Mouse (Mus musculus) ES-CJ7 (cell line): ENCODE results near the gene Gprc5c.

Experiments
- DNase-seq: peaks from one replicate; pipeline ENCODE4 v3.0.0; 2011; ENCODE audit warnings: low read depth, low spot score

The Gprc5c gene

DNA sequence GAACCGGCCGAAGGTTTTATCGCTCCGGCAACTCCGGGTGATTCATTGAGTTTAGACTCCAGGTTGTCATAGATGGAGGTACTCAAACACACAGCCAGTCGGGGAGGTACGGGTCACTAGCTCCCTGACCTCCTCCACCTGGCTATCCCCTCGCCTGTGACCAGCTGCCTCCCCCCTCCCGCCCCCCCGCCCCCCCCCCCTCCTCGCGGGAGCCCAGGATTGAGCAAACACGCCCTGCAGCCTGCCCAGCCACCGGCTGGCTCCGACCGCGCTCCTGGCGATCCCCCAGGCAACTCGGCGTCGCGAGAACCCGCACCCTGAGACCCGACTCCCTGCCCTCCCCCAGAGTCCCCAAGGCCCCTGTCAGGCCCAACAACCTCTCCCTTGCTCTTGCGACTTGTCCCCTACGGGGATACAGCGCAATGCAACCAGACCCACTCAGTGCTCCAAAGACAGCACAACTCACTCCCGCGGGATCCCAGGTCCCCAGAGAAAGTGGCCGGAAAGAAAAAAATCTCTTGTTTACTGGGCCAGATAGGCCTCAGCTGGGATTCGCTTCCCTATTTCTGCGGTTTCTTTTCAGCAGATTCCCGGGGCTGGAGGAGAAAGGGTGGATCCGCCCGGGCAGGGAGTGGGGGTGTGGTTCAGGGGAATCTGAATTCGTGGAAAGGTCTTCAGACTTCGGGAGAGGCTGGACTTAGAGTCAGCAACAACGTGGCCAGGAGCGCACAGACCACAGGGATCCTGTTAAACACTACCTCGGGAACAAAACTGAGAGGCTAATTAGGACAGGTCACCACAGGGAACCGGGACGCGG, at the start of gene Gprc5c:
Gprc5c (plus strand) TSS at position 701 of the 817 bp plus-strand sequence.
- peak; percentile 39 for DNase-seq

DNA sequence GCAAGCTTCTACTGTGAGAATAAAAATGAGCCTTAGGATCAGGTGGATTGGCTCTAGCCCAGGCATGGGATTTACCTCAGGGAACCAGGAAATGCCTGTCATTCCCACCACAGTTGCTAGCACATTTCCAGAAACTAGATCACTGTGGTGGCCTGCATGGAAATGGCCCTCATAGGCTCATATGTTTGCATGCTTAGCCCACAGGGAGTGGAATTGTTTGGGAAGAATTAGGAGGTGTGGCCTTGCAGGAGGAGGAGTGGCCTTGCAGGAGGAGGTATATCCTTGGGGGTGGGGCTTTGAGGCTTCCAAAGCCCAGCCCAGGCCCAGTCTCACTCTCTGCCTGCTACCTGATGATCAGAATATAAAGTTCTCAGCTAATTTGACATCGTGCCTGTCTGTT, 49.0 kb upstream of the Gprc5c start:
- DNase-seq: no peak

DNA sequence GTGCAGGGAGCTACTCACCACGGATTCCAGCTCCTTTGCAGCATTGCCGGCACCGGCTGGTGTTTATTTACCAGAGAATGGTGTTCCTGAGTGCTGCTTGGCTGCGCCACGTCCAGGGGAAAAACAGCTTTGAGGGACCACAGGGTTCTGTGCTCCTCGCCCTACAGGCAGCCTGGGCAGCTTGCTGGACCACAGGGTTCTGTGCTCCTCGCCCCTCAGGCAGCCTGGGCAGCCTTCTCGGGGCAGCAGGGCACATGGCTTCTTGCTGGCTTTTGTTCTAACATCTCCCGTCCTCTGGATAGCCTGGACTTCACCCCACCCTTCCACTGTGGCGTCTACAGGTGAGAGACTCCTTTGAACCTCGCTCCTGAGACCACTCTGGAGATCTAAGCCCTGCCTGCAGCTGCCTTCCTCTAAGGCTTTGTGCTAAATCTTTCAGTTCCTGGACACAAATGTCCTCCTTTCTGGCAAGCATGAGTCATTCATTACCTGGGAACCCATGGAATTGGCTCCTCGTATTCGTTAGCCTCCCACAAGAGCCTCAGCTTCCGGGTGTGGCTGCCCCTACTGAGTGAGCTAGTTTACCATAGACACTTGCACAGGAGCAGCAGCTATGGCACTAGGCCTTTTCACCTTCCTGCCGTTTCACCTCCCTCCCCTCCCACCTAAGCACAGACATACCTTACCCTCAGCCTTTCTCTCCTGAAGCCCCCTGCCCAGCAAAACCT, 48.2 kb upstream of the Gprc5c start:
- no peak for DNase-seq

DNA sequence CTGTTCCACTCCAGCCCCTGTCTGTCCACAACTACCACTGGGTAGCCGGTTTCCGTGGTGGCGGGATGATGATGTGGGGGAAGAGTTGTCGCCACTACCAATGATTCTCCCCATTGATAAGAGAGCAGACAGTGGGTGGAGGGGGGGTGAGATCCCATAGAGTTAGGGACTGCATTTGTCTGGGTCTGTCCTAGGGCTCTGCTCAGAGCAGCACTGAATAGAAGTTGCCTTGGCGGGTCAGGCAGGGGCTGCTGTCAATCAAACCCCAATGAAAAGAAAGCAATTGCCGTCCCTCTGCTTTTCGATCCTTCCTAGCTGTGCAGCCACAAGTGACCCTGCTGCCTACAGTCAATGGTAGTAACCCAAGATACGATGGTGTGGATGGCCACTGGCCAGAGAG, 47.0 kb upstream of the Gprc5c start:
- DNase-seq: no peak

DNA sequence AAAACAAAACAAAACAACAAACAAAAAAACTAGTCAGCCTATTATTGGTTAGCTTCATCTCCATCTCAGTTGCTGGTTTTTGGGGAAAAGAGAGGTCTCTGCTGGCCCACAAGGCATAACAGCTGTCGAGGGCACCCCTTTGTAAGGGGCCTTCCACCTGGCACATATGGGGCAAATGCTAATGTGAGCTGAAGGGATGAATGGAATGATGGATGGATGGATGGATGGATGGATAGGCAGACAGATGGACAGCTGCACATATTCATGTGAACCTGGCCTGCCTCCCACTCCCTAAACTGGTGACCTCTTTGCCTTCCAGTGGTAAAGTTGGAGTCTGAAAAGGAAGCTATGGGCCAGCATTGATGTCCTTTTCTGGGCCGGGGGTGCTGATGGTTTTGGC, 43.9 kb upstream of the Gprc5c start:
- no peak for DNase-seq

DNA sequence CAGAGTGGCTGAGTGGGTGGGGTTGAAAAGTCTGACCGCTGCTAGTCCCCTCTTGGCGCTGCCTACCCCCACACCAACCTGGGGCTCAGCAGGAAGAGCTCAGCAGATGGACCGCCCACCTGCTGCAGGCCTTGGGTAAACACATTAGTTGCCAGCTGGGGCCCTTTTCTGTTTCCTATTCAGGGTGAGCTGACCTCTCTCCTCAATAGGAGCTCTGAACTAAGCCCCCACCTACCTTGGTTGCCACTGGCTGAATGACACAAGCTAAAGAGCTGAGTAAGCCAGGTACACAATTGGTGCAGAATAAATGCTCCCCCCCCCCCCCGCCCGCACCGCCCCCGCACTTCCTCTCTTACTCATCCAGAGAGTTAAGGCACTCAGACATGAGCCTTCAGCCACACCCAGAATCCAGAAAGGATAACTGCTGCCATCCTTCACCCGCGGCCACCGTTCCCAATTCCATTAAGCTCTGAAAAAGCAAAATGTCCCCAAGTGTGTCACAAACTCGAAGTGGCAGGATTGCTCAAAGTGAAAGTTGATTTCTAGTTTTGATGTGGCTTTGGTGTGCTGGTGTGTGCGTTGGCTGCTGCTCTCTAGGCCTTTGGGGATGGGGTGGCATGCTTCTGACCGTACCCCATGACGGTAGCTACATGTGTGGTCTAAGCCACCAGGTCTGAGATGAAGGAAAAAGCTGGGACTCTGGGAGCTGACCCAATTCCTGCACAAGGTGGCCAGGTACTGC, 43.1 kb upstream of the Gprc5c start:
- DNase-seq: no peak

DNA sequence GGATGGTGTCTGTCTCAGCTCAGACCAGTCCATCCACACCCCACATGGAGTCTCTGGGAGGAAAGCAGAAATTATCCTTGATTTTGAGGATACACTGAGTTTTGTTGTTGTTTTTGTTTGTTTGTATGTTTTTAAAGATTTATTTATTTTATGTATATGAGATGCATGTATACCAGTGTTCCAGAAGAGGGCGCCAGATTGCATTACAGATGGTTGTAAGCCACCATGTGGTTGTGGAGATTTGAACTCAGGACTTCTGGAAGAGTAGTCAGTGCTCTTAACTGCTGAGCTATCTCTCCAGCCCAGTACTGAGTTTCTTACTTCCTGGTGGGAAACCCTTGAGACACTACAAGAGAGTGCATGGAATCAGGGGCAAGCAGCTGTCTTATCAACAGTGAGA, 41.6 kb upstream of the Gprc5c start:
- DNase-seq: no peak

DNA sequence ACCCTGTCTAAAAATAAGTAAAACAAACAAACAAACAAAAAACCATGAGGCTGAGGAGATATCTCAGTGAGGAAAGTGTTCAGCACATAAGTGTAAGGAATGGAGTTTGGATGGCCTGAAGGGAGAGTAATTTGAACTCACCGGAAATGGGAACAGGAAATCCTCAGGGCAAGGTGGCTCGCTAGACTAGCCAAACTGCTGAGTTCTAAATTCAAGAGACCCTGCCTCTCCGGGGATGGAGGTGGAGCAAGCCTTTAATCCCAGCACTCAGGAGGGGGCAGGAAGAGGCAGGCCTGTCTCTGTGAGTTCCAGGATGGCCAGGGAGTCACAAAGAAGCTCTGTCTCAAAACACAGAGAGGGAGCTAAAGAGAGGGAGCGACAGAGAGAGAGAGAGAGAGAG, 40.6 kb upstream of the Gprc5c start:
- no peak for DNase-seq

DNA sequence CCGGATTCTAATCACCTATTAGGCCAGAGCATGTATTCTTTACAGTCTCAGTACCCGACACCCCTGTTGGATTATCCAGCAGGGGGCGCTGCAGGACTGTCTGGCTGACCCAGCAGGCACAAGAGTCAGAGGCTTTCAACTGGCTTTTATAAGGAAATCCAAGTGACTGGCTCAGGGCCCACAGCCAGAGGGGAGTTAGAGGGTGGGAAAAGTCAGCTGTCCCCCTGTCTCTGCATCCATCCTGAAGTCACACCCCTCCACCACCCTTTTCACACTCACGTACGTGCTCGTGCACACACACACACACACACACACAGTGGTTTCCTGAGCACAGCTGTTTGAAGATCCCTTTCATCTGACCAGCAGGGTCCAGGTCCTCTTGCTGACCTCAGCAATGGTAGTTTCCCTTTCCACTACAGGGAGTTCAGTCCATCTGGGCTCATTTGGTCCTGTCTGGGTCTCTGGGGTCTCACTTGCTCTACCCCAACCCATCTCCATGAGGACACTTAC, 38.2 kb upstream of the Gprc5c start:
- peak; percentile 82 for DNase-seq

DNA sequence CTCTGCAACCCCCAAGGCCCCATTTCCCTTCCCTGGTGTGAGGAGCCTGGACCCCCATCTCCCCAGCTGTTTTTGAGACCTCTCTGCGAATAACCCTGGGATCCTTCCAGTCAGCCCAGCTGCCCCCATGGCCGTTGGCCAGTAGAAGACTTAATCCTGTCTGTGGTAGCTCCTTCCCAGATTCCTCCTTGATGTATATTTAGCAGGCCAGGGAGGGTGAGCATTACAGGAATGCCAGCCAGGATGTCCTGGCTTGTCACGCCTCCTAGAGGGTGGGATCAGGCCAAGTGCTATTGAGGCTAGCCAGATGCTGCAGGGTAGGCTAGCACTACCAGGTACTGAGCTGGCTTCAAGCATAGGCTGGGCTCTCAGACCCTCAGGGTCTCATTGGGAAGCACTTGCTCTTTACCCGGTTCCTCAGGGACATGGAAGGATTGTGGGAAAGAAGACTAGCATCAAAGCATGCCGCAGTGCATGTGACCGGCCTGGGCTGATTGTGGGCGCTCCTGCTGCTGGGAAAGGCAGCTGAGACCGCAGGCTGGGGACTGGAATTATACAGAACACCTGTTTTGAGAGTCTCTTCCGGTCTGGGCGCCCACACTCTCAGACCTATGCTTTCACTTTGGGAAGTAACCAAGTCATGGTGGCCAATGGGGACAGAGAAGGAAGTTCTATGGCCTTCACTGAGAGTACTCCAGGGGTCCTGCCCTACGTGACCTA, 35.9 kb upstream of the Gprc5c start:
- no peak for DNase-seq

DNA sequence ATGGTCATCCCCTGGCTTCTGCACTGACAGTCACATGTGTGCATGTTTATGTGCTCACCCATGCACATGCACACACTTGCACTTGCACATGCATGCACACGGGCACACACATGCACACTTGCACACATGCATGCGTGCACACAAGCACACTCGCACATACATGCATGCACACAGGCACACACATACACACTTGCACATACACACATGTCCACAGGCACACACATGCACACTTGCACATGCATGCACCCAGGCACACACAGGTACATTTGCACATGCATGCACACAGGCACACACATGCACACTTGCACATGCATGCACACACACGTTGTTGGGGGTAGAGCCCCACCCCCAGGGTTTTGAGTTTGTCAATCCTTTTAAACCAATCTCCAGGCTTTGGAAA, 34.0 kb upstream of the Gprc5c start:
- DNase-seq: no peak

DNA sequence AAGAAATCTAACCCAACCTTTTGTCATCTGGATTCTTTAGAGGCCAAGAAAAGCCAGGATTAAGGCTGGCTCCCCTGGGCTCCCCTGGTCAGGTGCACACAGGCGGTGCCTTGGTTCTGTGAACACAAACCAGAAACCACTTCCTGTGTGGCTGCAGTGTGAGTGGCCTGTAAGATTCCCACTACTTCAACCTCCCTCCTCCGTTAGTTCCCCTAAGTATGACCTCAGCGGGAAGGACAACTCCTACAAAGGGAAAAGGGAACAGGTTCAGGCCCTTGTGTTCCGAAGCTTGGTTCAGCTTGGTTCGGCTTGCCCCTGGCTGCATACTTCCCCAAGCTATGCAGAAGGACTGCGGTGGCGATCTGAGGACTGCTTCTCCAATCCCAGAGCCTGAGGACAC, 32.8 kb upstream of the Gprc5c start:
- no peak for DNase-seq

DNA sequence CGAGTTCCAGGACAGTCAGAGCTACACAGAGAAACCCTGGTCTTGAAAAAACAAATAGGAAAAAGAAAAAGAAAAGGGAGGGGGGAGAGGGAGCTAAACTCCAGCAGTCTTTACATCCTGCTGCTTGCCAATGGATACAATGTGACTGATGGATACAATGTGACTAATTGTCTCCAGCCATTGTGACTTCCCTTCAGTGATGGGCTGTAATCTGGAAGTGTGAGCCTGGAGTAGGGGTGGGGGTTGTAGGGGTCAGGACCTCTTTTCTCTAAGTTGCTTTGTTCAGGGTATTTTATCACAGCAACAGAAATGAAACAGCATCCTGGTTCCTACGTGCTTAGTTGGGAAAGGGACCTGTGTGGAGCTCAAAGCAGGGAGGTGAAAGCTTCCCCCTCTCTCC, 31.8 kb upstream of the Gprc5c start:
- no peak for DNase-seq

DNA sequence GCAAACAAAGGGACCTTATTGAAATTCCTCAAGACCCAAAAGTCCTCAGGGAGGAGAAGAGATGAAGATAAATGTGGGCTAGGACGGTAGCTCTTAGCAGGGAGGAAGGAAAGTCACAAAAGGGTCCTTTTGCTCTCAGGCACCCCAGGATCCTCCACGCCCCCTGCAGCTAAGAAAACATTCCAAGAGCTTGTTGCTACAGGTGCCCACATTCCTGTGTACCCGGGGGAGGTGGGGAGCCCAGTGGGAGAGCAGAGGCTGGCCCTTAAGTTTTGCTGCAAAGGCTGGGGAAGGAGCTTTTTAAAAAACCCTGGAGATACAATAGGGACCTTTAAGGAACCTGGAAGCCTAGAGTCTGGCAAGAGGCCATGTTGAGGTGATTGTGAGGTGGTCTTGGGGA, 30.5 kb upstream of the Gprc5c start:
- no peak for DNase-seq

DNA sequence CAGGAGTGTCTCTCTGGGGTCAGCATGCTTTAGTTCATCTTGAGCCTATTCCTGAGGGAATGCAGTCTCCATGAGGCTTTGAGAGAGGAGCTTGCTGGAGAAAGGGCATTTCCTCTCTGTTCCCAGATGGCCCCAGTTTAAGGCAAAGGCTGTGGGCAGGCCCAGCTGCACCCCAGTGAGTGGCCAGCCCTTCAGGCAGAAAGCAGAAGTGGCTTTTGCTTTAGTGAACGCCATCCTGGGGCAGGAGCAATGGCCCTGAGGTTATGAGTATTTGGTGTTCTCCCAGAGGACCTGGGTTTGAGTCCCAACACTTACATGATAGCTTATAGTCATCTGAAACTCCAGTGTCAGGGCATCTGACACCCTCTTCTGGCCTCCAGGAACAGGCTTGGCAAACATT, 29.6 kb upstream of the Gprc5c start:
- DNase-seq: no peak

DNA sequence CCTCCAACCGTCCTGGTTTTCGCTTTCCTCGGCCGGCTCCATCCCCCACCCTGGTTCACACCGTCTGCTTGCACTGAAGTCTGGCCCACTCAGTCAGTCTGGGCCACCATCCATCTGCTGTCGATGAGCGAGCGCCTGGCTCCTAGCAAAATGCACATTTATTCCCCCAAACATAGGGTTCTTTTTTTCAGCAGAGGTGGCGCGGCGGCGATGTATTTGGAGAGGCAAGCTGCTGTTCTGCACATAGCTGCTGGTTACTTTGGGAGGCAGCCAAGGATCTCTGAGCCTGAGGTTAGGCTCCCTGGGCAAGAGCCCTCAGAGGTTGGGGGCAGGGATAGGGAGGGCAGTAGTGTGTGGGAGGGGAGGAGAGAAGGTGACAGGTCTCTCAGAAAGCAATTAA, 28.2 kb upstream of the Gprc5c start:
- no peak for DNase-seq

DNA sequence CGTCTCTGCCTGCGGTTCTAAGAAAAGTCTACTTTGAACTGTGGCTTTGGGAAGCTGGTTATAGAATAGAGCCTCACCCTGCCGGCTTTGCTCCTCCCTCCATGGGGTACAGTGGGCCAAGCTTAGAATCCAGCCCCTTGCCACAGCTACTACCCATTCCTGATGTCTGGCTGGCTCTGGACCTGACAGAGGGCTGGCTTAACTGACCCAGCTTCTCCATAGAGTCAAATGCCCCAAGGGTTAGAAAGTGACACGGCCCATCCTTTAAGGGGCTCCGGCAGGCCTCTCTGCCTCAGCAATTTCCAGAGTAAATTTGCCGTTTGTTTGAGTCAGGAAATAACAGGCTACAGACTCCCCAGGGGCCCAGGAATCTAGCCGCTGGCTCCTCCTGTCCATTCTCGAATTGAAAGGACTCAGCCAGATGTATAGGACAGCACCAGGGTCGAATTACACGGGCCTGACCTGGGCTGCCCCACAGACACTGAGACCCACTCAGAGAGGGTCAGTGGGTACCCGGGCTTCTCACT, 27.7 kb upstream of the Gprc5c start:
- no peak for DNase-seq

DNA sequence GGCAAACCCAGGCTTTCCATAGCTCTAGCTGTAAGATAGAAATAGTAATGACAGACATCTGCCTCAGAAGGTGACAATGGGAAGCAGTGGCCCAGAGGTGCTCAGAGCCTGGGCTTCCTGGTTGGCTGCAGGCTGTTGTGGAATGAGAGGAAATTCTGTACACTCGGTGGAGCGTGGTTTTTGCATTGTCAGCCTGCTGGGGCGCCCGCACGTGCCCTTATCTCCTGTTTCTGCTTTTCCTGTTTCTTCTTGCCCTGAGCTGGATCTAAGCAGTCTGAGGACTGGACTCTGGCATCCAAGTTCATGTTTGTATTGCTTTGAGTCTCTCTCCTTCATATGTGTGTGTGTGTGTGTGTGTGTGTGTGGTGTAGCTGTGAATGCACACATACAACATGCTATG, 24.3 kb upstream of the Gprc5c start:
- no peak for DNase-seq

DNA sequence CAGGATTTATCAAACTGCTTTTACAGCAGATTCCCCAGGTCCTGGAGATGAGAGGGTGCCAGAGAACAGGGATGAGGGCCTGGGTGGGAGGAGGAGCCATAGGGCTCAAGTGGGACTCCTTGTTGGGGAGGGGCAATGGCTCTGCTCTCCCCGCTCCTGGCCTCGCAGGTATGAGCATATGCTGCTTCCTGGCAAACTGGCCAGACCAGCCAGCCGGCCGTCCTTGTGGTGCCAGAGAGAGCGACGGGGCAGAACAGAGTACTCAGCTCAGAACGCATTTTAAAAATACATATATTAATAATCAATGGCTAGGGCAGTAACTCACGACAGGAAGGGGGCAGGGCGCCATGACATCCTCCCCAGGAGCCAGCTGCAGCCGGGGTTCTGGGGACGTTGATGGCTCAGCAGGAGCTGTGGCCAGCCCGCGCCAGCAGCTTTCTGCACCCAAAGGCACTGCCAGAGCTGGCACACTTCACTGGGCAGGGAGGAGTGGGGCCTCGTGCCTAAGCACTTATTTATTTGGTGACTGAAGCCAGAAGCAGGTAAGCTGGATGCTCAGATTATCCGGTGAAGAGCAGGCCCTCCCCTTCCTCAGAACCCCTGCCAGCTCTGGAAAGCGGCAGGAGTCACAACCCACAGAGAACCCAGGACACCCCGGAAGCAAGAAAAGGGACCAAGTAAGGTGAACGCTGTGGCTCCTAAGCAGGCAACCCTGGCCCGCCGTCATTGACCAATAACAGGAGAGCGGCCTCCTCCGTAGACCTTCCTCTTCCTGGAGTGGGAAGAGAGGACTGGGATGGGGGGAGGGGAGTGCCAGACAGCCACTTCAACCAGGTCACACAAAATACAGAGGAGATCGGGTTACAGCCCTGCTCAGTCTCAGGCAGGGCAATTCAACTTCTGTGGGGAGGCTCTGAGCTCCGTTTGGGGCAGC, 21.2 kb upstream of the Gprc5c start:
- peak; percentile 94 for DNase-seq

DNA sequence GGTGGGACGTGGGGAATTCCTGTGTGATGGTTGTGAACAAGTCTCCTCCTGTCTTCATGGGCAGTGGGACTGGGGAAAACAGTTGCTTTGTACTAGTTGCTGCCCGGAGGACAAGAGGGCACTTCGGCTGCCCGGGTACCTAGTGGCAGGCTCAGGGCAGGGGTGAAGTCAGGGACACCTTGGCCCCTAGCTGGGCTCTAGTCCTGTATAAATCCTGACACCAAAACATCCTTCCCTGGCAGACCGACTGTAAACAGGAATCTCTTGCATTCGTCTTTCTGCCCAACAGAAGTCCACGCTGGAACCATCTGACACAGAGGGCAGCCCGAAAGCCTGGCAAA, 20.5 kb upstream of the Gprc5c start:
- DNase-seq: no peak
